Mouse (Mus musculus): ENCODE results near the gene Tma7.
A peak's percentile ranks its signal among the peaks of the same experiment; 100 is the strongest.

Gene Tma7

DNA sequence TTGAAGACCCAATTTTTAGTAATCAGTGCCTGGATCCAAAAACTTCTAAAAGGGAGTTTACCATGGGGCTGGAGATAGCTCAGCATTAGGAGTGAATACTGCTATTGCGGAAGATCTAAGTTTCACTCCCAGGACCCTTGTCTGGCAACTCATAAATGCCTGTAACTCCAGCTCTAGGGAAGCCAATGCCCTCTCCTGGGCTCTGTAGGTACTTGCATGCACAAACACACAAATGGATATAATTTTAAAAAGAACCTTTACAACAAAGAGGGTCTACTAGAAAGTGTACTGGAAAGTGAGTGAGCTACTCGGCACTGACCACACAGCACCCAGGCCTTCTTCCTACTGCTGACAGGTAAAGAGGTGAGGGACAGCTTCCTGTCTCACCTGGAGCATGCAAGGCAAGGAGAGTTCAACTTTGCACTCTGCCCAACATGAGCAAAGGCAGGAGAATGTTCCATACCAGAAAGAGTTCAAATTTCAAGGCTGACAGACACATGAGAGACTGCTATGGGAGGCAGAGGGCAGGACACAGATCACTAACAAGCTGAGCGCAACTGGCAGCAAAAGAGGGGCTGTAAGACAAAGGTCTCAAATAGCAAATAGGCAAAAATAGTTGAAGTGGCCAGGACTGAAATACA is 14.2 kb downstream of the Tma7 start:
- DNase-seq (ENCODE audit: low spot score) = no peak

DNA sequence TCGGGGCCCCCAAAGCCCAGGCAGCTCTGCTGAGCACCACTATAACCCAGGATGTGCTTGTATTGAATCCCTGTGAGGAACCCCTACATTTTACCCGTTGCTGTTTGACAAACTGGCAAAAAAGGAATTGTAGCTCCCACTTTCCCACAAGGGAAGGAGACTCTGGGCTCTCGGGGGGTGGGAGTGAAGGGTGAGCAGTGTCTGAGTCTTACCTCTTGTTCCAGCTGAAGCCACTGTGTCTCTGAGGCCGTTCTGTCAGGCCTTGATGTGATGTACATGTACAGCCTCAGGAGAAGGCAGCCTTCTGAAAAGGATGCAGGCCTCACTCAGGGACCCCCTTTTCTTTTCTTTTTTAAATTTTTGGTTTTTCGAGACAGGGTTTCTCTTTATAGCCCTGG is 21.5 kb downstream of the Tma7 start:
- peak; percentile 28 for DNase-seq (ENCODE audit: low spot score)

DNA sequence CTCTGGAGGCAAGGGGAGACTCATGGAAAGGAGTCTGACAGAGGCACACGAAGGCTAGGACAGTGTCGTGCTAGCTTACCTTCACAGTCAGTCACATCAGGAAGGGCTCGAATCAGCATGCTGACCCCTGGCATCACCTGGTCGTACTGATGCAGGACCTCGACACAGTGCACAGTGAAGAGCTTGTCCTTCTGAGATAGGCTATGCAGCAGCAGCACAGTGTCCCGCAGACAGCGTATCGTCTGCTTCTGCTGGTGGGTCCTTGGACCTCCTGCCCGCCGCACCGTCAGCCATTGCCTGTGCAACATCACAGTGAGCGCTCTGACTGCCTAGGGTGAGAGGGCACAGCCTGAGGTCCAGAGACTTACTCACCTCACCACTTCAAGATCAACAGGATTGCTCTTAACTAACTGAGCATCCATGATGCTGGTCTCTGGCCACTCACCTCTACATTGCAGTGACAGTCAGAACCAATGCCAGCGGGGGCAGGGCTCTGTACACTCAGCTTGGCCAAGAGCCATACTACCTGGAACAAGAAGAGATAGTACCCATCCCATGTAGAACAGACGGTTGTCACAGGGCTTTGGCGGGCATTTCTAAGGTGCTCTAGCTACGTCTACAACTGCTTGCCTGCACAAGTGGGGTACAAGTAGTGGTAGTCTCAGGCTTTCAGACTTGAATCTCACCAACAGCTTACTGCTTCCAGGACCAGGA is 22.0 kb downstream of the Tma7 start:
- DNase-seq (ENCODE audit: low spot score) = peak; percentile 48

DNA sequence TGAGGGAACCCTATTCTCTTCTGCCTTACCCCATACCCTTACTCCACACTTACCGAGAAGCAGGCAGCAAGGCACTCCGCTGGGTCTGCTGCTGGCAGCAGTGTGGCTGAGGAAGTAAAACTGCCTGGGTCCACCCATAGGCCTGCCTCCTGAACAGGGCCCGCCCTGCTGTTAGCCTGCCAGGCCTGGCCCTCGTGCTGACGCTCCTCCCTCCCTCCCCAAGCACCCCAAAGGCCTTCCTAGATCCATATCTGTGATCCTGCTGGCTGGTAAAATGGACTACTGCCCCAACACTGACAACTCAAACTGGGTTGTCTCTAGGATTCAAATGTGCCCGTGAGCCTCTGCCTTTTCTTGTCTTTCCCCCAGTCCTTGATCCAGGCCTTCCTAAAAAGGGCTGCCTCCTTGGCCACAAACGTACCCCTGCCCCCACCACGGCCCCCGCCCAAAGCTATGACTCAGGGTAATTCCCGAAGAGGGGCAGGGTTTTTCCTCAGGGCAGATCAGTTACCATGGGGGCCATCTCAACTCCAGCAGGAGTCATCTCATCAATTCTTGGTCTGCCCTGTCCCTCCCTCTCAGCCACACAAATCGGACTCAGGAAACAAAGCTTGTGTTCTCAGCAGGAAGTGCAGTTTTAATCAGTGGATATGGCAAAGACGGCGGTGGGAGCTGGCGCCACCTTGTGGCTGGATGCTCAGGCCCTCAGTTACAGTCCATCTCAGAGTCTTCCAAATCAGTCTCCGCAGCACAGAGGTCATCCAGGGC is 23.1 kb downstream of the Tma7 start, which contains the start of gene Trex1:
Gene Trex1 (minus strand): TSS at position 599 of the 768 bp plus-strand sequence.
- DNase-seq (ENCODE audit: low spot score) = peak; percentile 92

DNA sequence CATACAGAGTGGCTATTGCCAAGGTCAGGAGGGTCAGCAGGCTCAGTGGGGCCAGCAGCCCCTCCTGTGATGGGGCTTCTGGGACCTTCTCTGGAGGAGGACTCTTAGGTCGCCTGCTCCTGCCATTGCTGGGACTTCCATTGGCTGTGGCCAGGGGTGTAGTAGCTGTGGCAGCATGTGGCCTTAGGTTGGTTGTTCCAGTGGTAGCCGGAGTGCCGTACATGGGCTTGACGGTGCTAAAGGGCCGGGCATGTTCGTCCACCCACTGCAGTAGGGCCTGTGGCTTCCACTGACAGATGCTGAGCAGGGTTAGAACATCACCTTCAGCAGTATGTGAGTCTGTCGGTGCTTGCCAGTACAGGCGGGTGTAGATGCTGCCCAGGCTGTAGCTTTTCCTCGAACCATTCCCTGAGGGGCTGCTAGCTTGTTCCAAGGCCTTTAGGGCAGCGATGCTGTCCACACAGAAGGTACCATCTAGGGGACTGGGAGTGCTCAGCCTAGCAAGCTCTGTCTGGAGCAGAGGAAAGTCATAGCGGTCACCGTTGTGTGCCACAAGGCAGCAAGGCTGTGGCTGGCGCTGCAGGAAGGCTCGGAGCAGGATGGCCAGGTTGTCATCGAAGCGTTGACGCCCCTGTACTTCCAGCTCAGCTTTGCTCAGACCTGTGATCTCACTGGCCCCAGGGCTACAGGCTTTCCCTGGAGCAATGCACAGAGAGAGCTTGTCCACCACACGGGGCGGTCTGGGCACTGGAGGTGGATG is 24.2 kb downstream of the Tma7 start:
- peak; percentile 35 for DNase-seq (ENCODE audit: low spot score)

DNA sequence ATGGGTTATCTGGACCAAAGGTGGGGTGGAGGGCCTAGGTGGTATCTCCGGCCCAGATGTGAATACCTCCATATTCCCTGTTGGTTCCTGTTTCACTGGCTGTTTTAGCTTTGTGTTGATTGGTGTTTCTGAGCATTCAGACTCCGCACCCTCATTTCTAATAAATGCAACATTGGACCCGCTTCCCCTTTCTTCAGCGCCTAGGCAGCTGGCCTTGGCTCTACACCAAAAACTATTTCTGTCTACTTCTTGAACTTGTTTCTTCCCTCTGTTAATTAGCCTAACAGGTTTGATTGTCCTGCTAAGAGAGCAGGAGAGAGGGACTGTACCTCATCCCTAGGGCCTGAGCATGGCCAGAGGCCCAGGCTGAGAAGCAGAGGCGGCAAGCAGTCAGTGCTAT is 24.8 kb downstream of the Tma7 start:
- no peak for DNase-seq (ENCODE audit: low spot score)

DNA sequence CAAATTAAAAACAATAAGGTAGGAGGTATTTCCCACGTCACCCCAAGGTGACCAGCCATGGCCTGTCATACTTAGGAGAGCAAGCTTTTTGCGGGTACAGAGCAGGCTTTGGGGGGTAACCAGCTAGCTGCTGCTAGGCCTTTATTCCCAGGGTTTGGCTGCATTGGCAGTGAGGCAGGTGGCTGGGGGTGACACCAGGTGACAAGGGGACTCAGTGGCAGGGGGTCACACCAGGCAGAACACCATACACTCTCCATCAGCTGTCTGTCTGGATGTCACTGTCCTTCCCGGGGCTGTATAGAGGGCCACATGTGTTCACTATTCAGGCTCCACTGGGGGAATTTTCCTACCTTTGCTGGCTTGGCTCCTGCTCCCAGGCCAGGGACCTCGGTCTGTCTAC is 25.5 kb downstream of the Tma7 start:
- peak; percentile 39 for DNase-seq (ENCODE audit: low spot score)

DNA sequence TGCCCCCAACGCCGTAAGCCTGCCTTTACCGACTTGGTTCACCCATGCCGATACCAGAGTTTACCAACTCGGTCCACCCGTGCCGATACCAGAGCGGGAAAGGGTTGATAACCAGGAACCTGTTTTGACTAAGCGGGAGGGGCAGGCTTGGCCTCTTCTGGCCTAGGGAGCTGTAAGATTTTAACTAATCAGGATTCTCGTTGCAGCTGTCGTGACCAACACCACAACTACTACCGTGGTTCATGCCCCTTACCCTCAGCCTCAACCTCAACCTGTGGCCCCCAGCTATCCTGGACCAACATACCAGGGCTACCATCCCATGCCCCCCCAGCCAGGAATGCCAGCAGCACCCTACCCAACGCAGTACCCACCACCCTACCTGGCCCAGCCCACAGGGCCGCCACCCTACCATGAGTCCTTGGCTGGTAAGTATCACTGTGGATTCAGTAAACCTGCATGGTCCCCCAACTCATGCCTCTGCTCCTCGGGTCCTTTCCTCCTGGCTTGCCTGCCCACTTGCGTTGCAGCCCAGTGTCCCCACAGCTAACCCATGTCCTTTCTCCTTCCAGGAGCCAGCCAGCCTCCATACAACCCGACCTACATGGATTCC is 26.2 kb downstream of the Tma7 start:
- DNase-seq (ENCODE audit: low spot score) = peak; percentile 42

DNA sequence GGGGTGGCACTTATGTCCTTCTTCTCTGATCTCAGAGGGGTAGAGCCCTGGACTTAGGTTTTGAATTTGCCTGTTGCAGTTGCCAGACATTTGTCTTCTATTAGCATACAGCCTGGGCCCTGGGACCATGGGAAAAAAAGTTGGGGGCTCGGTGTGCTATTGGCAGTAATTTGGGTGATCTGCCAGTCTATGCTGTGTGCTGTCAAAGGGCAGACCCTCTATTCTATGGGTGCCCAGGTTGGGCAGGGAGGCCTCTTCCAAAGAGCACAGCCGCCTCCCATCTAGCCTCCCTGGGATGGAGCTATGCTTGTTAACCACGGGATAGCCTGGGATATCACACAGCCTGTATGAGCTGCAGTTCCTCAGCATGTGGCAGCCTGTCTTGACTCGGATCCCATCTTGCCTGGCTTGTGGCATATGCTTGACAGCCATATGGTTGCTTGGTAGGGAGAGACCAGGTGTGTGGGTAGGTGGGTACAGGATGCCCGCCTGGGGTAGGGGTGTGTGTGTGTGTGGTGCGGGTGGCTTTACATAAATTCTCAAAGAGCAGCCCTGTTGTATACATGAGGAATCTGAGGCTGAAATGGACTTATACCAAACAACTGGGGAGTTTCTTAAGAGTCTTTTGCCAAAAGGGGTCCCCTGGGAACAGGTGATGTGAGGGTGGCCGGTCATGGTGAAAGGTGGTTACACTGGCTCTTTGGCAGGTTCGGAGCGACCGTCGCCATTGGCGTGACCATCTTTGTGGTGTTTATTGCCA is 26.9 kb downstream of the Tma7 start:
- peak; percentile 35 for DNase-seq (ENCODE audit: low spot score)

DNA sequence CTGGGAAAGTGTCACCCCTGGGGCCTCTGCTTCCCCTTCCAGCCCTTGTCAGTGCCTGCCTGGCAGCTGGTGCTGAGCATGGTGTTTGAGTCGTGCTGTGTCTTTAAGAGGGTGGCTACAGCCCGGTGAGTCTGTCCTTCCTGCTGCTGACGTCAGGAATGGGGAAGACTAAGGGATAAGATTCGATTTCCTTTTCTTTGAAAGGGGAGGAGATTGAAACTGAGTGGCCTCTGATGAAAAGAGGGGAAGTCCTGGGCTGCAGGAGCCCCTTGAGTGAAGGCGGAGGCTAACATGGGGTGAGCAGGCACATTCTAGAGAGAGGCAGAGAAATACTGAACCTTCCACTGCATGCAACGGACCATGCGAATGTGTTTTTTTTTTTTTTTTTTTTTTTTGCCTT is 27.7 kb downstream of the Tma7 start:
- DNase-seq (ENCODE audit: low spot score) = peak; percentile 44

DNA sequence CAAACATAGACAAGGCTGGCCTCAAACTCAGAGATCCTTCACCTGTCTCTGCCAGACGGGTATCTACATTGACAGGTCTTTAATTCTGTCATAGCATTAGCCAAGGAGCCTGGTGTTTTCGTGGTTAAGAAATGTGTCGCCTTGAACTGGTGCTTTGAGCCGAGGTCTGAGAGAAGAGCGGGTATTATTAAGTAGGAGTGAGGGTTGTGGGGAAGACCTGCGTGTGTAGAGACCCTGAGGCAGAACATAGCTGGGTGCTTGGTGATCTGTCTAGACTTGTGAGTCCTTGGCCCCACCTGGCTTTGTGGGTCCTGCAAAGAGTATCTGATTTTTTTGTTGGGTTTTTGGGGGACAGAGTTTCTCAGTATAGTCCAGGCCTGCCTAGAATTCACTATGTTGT is 28.5 kb downstream of the Tma7 start:
- DNase-seq (ENCODE audit: low spot score) = peak; percentile 29

DNA sequence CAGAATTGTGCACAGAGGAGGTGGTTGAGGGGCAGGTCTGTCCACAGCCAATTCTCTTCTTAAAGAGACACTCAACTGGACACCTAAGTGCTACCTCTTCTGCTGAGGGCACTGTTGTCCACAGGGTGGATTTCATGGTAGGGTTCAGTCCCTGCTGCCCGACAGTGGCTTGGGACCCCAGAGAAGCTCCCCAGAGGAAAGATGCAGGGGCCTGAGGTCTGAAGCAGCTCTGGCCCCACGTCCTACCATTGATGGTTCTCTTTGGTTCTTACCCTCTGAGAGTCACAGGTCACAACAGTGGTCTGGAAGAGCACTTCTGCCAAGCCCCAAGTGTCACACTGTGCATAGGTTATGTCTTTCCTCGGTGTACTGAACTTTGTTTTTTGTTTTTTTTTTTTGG is 29.0 kb downstream of the Tma7 start:
- DNase-seq (ENCODE audit: low spot score) = peak; percentile 21

DNA sequence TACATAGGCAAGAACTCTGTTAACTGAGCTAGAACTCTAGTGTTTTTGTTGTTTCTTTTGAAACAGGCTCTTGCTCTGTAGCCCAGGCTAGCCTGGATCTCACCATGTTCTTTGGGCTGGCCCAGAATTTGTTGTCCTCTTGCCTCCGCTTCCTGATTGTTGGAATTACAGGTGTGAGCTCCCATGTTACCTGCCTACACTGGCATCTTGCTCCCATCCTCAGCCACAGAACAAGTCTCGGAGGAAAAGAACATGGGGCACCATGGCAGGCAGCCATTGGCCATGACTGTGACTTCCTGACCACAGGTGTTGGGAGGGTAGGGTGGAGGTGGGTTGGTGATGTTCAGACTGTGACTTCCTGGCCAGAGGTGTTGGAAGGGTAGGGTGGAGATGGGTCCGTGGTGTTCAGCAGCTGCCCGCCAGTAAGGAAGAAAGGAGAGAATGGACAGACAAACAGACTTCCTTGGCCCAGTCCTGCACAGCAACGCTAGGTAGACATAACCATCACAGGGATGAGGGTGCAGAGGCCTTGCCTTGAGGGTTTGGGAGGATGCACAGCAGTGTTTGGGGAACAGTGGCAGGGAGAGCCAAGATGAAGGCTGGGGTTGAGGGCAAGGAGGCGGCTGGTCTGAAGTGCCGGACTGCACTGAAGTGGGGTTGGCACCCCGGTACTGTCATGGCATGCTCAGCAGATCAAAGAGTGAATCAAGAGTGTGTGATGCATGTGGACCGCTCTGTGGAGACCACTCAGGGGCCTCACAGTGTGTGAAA is 29.7 kb downstream of the Tma7 start:
- peak; percentile 36 for DNase-seq (ENCODE audit: low spot score)

DNA sequence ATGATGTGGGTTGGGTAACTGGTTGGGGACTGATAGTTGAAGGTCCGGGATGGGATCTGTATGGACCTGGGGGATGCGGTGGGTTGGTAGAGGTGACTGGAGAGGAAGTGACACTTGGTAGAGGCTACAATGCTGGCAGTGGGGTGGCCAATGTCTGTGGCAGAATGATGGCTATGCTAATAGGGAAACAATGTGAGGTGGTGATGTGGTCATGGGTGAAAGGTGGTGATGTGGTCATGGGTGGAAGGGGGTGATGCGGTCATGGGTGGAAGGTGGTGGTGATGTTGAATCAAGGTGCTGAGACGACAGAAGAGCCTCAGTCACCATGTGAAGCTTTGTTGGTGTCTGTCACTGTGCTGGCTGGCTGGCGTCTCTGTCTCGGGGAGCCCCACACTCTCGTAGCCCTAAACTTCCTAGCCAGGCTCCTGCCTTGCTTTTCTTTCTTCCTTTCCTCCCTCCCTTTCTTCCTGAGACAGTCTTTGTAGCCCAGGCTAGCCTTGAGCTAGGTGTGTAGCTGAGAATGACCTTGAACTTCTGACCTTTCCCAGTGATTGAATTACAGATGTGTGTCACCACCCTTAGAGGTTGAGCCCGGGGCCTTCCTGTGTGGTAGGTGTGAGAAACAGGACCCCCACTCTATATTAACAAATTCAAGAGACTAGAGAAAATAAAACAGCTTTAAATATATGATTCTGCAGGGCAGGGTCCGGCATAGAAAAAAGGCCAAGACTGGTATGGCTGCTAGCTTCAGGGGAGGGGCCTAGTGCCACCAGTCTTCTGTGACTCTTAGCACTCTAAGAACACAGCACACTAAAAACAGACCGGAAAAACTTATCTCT is 30.5 kb downstream of the Tma7 start:
- DNase-seq (ENCODE audit: low spot score) = peak; percentile 29

DNA sequence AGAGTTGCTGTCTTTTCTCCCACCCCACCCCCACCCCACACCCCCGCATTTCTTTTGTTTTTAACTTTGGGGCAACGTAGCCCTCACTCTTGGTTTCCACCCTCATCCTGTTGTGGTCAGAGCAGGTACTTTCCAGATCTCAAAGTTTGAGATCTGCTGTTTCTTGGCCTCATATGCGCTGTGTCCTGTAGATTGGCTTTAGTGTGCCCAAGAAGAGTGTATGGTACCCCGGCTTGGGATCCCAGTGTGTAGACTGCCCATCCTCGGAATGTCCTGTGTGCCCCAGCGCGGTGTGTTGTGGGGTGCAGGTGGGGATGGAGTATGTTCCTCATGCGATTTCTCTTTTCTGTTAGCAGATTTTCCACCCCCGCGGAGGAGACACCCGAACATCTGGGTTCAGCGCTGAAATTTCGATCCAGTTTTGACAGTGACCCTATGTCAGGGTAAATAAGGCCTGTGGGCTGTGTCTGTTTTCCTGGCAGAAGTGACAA is 31.3 kb downstream of the Tma7 start:
- no peak for DNase-seq (ENCODE audit: low spot score)

DNA sequence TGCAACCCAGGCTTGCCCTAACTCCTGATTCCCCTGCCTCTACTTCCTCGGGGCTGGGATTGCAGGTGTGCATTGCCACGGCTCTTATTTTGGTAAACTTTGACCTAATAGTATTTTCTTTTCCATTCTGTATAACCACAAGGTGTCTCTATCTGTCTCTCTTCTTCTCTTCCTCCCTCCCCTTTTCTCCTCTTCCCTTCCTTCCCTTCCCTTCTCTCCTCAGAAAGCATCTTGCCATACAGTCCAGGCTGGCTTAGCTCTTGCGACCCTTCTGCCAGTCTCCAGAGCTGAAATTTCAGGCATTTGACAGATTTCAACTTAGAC is 31.8 kb downstream of the Tma7 start:
- DNase-seq (ENCODE audit: low spot score) = no peak

DNA sequence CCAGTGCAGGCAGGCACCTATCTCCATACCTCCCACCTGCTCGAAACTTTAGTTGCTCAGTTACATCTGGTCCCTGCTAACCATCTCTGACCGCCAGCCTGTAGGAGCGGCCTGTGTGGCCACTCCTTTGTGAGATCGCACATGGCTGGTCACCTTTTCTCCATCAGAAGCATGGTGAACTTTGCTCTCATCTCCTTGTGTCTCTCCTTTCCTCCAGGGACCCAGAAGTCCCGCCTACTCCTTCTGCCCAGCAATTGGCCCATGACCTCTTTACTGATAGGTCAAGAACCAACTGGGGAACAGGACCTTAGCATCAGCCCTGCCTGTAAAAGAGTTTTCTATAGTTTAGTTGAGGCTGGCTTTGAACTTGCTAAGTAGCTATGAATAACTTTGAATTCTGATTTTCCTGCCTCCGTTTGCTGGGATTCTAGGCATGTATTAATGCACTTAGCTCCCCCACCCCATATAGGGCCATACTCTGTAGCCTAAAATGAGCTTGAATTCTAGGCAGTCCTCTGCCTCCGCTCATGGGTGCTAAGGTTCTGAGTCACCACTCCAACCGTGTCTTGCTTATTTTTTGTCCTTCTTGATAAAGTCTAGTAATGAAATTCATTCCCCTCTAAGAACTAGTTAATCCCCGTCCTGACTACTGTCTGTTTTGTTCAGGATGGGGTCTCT is 32.3 kb downstream of the Tma7 start:
- DNase-seq (ENCODE audit: low spot score) = peak; percentile 32

DNA sequence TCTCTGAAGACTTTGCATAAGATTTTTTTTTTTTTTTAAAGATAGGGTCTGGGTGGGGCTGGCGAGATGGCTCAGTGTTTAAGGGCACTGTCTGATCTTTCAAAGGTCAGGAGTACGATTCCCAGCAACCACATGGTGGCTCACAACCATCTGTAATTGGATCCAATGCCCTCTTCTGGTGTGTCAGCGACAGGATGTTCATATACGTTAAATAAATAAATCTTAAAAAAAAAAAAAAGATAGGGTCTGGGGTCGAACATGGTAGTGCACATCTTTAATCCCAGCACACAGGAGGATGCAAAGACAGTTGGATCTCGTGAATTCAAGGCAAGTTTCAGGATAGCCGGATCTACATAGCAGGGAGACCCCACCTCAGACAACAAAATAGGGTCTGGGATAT is 33.1 kb downstream of the Tma7 start:
- no peak for DNase-seq (ENCODE audit: low spot score)

DNA sequence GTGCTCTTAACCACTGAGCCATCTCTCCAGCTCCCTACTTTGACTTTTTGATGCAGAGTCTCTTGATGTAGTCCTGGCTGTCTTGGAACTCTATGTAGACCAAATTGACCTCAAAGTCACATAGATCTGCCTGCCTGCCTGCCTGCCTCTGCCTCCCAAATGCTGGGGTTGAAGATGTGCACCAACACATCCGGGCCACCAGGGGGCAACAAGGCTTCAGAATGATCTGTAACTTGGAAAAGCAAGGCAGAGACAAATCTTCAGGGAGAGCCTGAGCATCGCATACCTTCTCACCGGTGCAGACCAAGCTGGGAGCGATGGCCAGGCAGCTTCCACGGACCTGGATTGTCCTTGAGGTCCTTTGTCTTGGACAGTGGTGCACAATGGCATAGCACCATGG is 36.1 kb downstream of the Tma7 start:
- peak; percentile 69 for DNase-seq (ENCODE audit: low spot score)

Data from testis, postnatal 10 days (tissue).